ENCODE assay signal across 8 mouse cellular contexts in genomic region chr9:27134410-27134809, GRCm38 (mm10). TPM values are rescaled to one million over a fixed set of nuclear protein-coding genes. Genes with fewer than 3 reads are reported as not detected.
DNase-seq lines count a peak whose midpoint lies in the region; ATAC-seq and TF ChIP-seq lines count a peak whose summit lies in the region.
"Had no signal": no experiment of that assay in that cellular context is flagged by ENCODE, and none has a peak within 500 bp of the region (broad histone marks: within the 10 kb centered on the region; RNA-seq: fewer than 3 reads in every experiment).

No protein-coding gene starts in this region.

- no peaks in the 10 kb centered on the region for H3K4me1 ChIP-seq in intestine, embryonic 14.5 days (replicated peaks; ENCODE audit: control insufficient read depth, insufficient read depth, low read length)
- no peaks in the 10 kb centered on the region for H3K4me1 ChIP-seq in intestine, embryonic 15.5 days (replicated peaks)
- no peaks in the 10 kb centered on the region; a peak in 1 of 4 replicates for H3K4me1 ChIP-seq in CH12.LX (ENCODE audit: control insufficient read depth in 1 of 2, insufficient read depth in 2 of 2)
- H3K4me1 ChIP-seq: embryonic facial prominence, embryonic 13.5 days had no signal

- peak; percentile 59 for TF ChIP-seq RAD21 in CH12.LX (IDR thresholded peaks at IDR 0.05; ENCODE audit: low read depth, low read length)

- H3K27me3 ChIP-seq in intestine, embryonic 14.5 days (replicated peaks; ENCODE audit: control insufficient read depth, insufficient read depth, low read length) = no peaks in the 10 kb centered on the region
- H3K27me3 ChIP-seq in intestine, embryonic 15.5 days (replicated peaks) = no peaks in the 10 kb centered on the region
- no peaks in the 10 kb centered on the region for H3K27me3 ChIP-seq in CH12.LX (replicated peaks)
- H3K27me3 ChIP-seq: embryonic facial prominence, embryonic 13.5 days had no signal

- ATAC-seq in intestine, embryonic 14.5 days (replicated peaks; ENCODE audit: low FRiP score, low TSS enrichment, low read depth) = no peak
- no peak for ATAC-seq in intestine, embryonic 15.5 days
- ATAC-seq in monocyte, adult 5-6 weeks (replicated peaks; ENCODE audit: insufficient number of reproducible peaks, low FRiP score, low TSS enrichment, poor library complexity, severe bottlenecking) = no peak

- H3K9me3 ChIP-seq in intestine, embryonic 14.5 days (ENCODE audit: control insufficient read depth, low read length) = no peaks in the 10 kb centered on the region
- H3K9me3 ChIP-seq in intestine, embryonic 15.5 days = no peaks in the 10 kb centered on the region
- H3K9me3 ChIP-seq in CH12.LX (replicated peaks; ENCODE audit: low read length) = no peaks in the 10 kb centered on the region
- H3K9me3 ChIP-seq: embryonic facial prominence, embryonic 13.5 days had no signal

- no peak overlapping the region for H3K4me2 ChIP-seq in intestine, embryonic 14.5 days (ENCODE audit: low read length)
- no peak overlapping the region for H3K4me2 ChIP-seq in intestine, embryonic 15.5 days (replicated peaks)
- H3K4me2 ChIP-seq in CH12.LX (ENCODE audit: insufficient read depth, low read depth, poor library complexity, severe bottlenecking) = no peak overlapping the region
- H3K4me2 ChIP-seq: embryonic facial prominence, embryonic 13.5 days had no signal

- TF ChIP-seq POLR2A in CH12.LX (IDR thresholded peaks at IDR 0.05; ENCODE audit: low read depth, low read length) = no peak

- 90% methylated on average over 1 of the region's 1 CpGs for WGBS in intestine, embryonic 14.5 days
- 91% methylated on average over 1 of the region's 1 CpGs for WGBS in intestine, embryonic 15.5 days

- H3K27ac ChIP-seq in intestine, embryonic 14.5 days (ENCODE audit: low read depth) = no peak overlapping the region
- no peak overlapping the region for H3K27ac ChIP-seq in intestine, embryonic 15.5 days
- H3K27ac ChIP-seq in CH12.LX (ENCODE audit: insufficient read depth, low read depth) = no peak overlapping the region
- H3K27ac ChIP-seq: embryonic facial prominence, embryonic 13.5 days had no signal

- no peaks in the 10 kb centered on the region for H3K79me2 ChIP-seq in CH12.LX (replicated peaks; ENCODE audit: control insufficient read depth, extremely low read depth, insufficient read depth, poor library complexity, severe bottlenecking)

- dilution Hi-C loops in CH12.LX (cut with MboI; ENCODE audit: extremely low pct_ligation_motif_present, extremely low pct_unique_long_range_greater_than_20kb, low sequenced_read_pairs) = no loop called here

- no peak overlapping the region for H3K4me3 ChIP-seq in intestine, embryonic 14.5 days (ENCODE audit: low read depth, low read length)
- H3K4me3 ChIP-seq in intestine, embryonic 15.5 days (replicated peaks) = no peak overlapping the region
- no peak overlapping the region for H3K4me3 ChIP-seq in CH12.LX (replicated peaks in 1 of 3; ENCODE audit: low read depth in 2 of 3, low read length in 2 of 3, poor library complexity in 1 of 3)
- H3K4me3 ChIP-seq: embryonic facial prominence, embryonic 13.5 days had no signal

- in situ Hi-C loops in CH12.LX (cut with MboI; ENCODE audit: low pct_ligation_motif_present, low pct_unique_long_range_greater_than_20kb, low sequenced_read_pairs) = no loop called here

- peak; percentile 58 for DNase-seq in intestine, embryonic 14.5 days (ENCODE audit: low spot score)
- DNase-seq in 3T3-L1 (ENCODE audit: low read depth, low spot score) (peak; percentile 67), CH12.LX (ENCODE audit: extremely low read depth) (peak; percentile 38)
- peak; percentile 75 to 78 for DNase-seq in cerebellum, postnatal 10 days
- DNase-seq in layer of hippocampus, postnatal 10 days (ENCODE audit: low spot score in 2 of 2) = peak; percentile 23 to 57

- H3K36me3 ChIP-seq in intestine, embryonic 14.5 days (ENCODE audit: control insufficient read depth, insufficient read depth, low read length) = no peaks in the 10 kb centered on the region; the same call in 1 of the 2 replicates
- no peaks in the 10 kb centered on the region for H3K36me3 ChIP-seq in intestine, embryonic 15.5 days
- H3K36me3 ChIP-seq in CH12.LX (replicated peaks in 1 of 2; ENCODE audit: control insufficient read depth in 1 of 2, insufficient read depth in 1 of 2, low read length in 1 of 2) = no peaks in the 10 kb centered on the region
- H3K36me3 ChIP-seq: embryonic facial prominence, embryonic 13.5 days had no signal

- no peak overlapping the region for H3K9ac ChIP-seq in intestine, embryonic 14.5 days (ENCODE audit: low read length)
- H3K9ac ChIP-seq in intestine, embryonic 15.5 days = no peak overlapping the region
- H3K9ac ChIP-seq in CH12.LX (ENCODE audit: insufficient read depth, low read depth) = no peak overlapping the region
- H3K9ac ChIP-seq: embryonic facial prominence, embryonic 13.5 days had no signal

- TF ChIP-seq CTCF in CH12.LX (conservative IDR thresholded peaks at IDR 0.05 in 1 of 2, IDR thresholded peaks at IDR 0.05 in 1 of 2; ENCODE audit: low read depth in 2 of 2, low read length in 2 of 2) = peak; percentile 69 to 76; a peak in 3 of 4 replicates

- no peak for TF ChIP-seq EP300 in CH12.LX (IDR thresholded peaks at IDR 0.05; ENCODE audit: low read length)

TF ChIP-seq in CH12.LX, 34 proteins besides CTCF, POLR2A, EP300 and RAD21:
- TF ChIP-seq IRF4 (IDR thresholded peaks at IDR 0.05; ENCODE audit: low read depth, low read length) (no peak), PAX5 (IDR thresholded peaks at IDR 0.05; ENCODE audit: low read length) (no peak), SMC3 (IDR thresholded peaks at IDR 0.05; ENCODE audit: low read depth, low read length) (peak; percentile 78), UBTF (IDR thresholded peaks at IDR 0.05; ENCODE audit: low read depth, low read length) (no peak), ZMIZ1 (IDR thresholded peaks at IDR 0.05; ENCODE audit: low read depth, low read length) (no peak), NELFE (IDR thresholded peaks at IDR 0.05; ENCODE audit: low read depth, low read length) (no peak), MYC (IDR thresholded peaks at IDR 0.05; ENCODE audit: low read depth, low read length) (no peak)

RNA-seq across cellular contexts. Expression of gene Jam3, which starts 20.8 kb away (rescaled TPM):
- 60.0 and 63.4 TPM in 2 replicates for polyA plus RNA-seq in intestine, embryonic 14.5 days (2014; fragmentation: Nextera tagmentation; extraction: Ambion mirVana)
- 42.7 and 55.1 TPM in 2 replicates for polyA plus RNA-seq in intestine, embryonic 15.5 days (2015; fragmentation: Nextera tagmentation; extraction: Ambion mirVana)
- total RNA-seq in CH12.LX (2012; rRNA removed) = 0.13 and 0.17 TPM in 2 replicates
- total RNA-seq in CH12.LX (2014; rRNA removed) = 0.57 and 0.72 TPM in 2 replicates
- 1.7 and 2.0 TPM in 2 replicates for polyA plus RNA-seq in CH12.LX (2012; ENCODE audit: insufficient read length, low read depth)
- total RNA-seq in layer of hippocampus, postnatal 10 days (2021) = 10 to 100 TPM; 24.3 to 26.5 TPM
- 1.0 TPM in 1 of 3 replicates, not detected in the others for total RNA-seq in monocyte, adult 5-6 weeks (2017)

Comparison
In these comparisons a context has a peak if more than half of its experiments do, and no peak if none do; other contexts are left out.
1. RNA of gene Jam3, which starts 20.8 kb away (total RNA-seq): 24.3 to 26.5 TPM in layer of hippocampus, postnatal 10 days; 1.0 TPM in monocyte, adult 5-6 weeks and 0.13 to 0.72 TPM in CH12.LX; every median in the first group is over 10 times any median in the second.
2. Peak in every context shown above with its lines, with median percentiles within 50 percentile points of each other: DNase-seq.